Mouse (Mus musculus) left cerebral cortex, adult 18-20 months (tissue): ENCODE results near the gene Btnl4. TPM values are rescaled to one million over a fixed set of nuclear protein-coding genes. Genes with fewer than 3 reads are reported as not detected.
"Not testable (repeated sequence)": the region's sequence is repeated elsewhere in the genome, so short reads cannot be mapped to it uniquely, and the experiment has no call there.

Experiments
- DNase-seq, 2 experiments: peaks; one replicate each; pipeline ENCODE4 v3.0.0; 2021 to 2022; ENCODE audit warnings: low spot score in 2 of 2, mixed read lengths in 1 of 2
- long read RNA-seq, 2 experiments: library from polyadenylated mRNA; stranded (forward); transcript quantifications; one replicate each; pipeline ENCODE4 v2.0.0; 2021
- total RNA-seq, 2 experiments: library from RNA; stranded (reverse); gene quantifications; 2 replicates each; pipeline ENCODE4 v1.2.3; 2021

Btnl4 gene
- total RNA-seq: not detected
- long read RNA-seq, experiment 1: 0 reads
- long read RNA-seq, experiment 2: 0 reads

GRCm38 (mm10) chr17:34477238-34478013 is at the start of gene Btnl4:
Btnl4 (minus strand) TSS chr17:34477318.
- not testable (repeated sequence) for DNase-seq

GRCm38 (mm10) chr17:34519001-34519400 is 41.9 kb upstream of the Btnl4 start:
- DNase-seq: no peak

GRCm38 (mm10) chr17:34518571-34518970 is 41.5 kb upstream of the Btnl4 start:
- not testable (repeated sequence) for DNase-seq

- no peak for DNase-seq
Measured at GRCm38 (mm10) chr17:34517795-34518194, 40.7 kb upstream of the Btnl4 start.

- DNase-seq: no peak
Measured at GRCm38 (mm10) chr17:34517252-34517651, 40.1 kb upstream of the Btnl4 start, which contains the start of gene Btnl6. Btnl6 (minus strand) TSS chr17:34517352.

GRCm38 (mm10) chr17:34516514-34516913 is 39.4 kb upstream of the Btnl4 start:
- no peak for DNase-seq

GRCm38 (mm10) chr17:34511723-34512122 is 34.6 kb upstream of the Btnl4 start:
- not testable (repeated sequence) for DNase-seq

- DNase-seq: no peak
Measured at GRCm38 (mm10) chr17:34507591-34507990, 30.5 kb upstream of the Btnl4 start.

GRCm38 (mm10) chr17:34497726-34498125 is 20.6 kb upstream of the Btnl4 start:
- not testable (repeated sequence) for DNase-seq

GRCm38 (mm10) chr17:34497319-34497718 is 20.2 kb upstream of the Btnl4 start:
- not testable (repeated sequence) for DNase-seq

- no peak for DNase-seq
Measured at GRCm38 (mm10) chr17:34496539-34496938, 19.4 kb upstream of the Btnl4 start.

GRCm38 (mm10) chr17:34495156-34495555 is 18.0 kb upstream of the Btnl4 start:
- not testable (repeated sequence) for DNase-seq

GRCm38 (mm10) chr17:34492796-34493195 is 15.7 kb upstream of the Btnl4 start:
- no peak for DNase-seq

GRCm38 (mm10) chr17:34476427-34476826 is 691 bp downstream of the Btnl4 start:
- DNase-seq: no peak

GRCm38 (mm10) chr17:34475060-34475459 is 2.1 kb downstream of the Btnl4 start:
- no peak for DNase-seq

GRCm38 (mm10) chr17:34470491-34470890 is 6.6 kb downstream of the Btnl4 start:
- no peak for DNase-seq

- not testable (repeated sequence) for DNase-seq
Measured at GRCm38 (mm10) chr17:34465906-34466305, 11.2 kb downstream of the Btnl4 start.

GRCm38 (mm10) chr17:34459255-34459654 is 17.9 kb downstream of the Btnl4 start:
- DNase-seq: no peak

GRCm38 (mm10) chr17:34457668-34458067 is 19.4 kb downstream of the Btnl4 start:
- no peak for DNase-seq

- DNase-seq: no peak
Measured at GRCm38 (mm10) chr17:34448473-34449041, 28.6 kb downstream of the Btnl4 start.

GRCm38 (mm10) chr17:34441990-34442389 is 35.1 kb downstream of the Btnl4 start:
- DNase-seq: no peak

- DNase-seq: no peak
Measured at GRCm38 (mm10) chr17:34439795-34440194, 37.3 kb downstream of the Btnl4 start.
